Mouse (Mus musculus) gastrocnemius, postnatal 4 days (tissue): ENCODE results near the gene Aurkb. TPM values are rescaled to one million over a fixed set of nuclear protein-coding genes. Genes with fewer than 3 reads are reported as not detected.

Source experiments
- DNase-seq, 2 experiments: peaks; one replicate each; pipeline ENCODE4 v3.0.0; 2021 to 2022; ENCODE audit warnings: low spot score in 2 of 2, mixed read lengths in 2 of 2
- total RNA-seq, 2 experiments: library from RNA; stranded (reverse); gene quantifications; 2 replicates each; pipeline ENCODE4 v1.2.3; 2021

Aurkb gene
- total RNA-seq, 2 experiments from 2014 or later: 25.6 TPM

DNA sequence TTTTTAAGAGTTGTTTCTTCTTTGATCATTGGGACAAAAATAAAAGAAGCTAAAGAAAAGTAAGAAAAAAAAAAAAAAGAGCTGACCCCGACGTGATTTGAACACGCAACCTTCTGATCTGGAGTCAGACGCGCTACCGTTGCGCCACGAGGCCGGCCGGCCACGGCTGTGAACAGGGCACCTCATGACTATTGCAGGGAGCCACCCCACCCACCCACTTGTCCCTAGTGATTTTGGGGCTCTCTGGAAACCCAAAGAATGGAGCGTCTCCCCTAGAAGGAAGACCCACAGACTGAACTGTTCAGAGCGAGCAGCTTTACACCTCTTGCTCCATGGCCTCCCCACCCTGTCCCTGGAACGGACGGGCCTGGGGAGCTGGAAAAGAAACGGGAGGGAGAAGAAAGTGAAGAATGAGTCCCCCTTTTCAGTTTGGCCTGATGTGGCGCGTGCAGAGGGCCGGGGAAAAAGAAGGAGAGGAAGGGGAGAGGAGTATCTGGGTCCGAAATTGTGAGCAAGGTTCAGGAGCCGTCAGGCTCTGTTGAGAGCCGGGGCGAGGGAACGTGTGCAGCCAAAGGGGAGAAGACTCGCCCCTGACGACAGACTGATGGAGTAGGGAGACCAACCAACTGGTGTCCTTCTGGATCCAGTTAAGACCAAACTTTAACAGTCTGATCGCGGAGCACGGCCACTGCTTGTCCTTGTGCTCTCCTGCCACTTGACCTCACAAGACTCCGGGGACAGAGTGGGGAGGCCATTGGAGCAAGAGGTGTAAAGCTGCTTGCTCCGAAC is 18.2 kb downstream of the Aurkb start:
- DNase-seq: peak; percentile 86 to 88

DNA sequence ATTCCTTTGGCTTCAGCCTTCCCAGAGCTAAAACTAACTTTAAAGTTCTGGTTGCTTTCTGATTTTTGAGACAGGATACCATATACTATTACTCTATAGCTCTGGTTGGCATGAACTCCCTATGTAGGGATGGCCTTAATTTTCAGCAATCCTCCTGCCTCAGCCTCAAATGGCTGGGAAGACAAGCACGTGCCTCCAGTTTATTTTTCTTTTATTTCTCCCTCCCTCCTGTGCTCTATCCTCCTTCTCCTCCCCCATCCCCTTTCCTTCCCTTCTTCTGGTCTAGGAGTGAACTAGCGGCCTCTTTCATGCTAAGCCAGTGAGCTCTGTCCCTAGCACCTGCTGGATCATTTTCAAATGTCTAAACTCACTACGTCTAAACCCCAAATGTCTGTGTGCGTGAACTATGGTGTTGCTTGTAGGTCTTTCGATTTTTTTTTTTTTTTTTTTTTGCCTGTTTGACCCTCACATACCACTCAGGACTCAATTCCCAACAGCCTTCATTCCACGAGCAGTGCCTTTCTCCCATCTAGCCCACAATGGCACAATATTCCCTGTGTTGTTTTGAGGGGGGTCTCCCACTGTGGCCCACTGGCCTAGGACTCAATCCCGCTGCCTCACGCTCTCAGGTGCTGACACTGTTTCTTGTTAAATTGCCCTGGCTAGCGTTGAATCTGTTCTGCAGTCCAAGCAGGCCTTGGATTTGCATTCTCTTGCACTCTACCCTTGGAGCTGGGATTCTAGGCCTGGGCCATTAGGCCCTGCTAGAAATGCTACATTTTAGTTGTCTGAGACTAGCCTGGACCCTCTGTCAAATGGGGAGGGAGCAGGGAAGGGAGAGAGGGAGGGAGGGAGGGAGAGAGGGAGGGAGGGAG is 19.0 kb downstream of the Aurkb start:
- DNase-seq: no peak

DNA sequence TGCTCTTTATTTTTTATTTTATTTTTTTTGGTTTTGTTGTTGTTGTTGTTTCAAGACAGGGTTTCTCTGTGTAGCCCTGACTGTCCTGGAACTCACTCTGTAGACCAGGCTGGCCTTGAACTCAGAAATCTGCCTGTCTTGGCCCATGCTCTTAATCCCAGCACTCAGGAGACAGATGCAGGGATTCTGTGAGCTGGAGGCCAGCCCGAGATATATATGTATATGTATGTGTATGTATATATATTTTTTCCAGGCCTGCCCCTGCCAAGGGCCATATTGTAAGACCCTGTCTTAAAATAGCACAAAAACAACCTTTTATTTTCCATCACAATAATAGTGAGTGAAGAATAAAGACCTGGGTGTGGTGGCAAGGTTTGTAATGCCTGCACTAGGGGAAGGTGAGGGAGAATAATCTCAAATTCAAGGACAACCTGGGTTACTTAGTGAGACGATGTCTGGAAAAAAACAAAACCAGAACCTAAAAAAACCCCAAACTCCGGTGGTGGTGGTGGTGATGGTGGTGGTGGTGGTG is 20.0 kb downstream of the Aurkb start:
- no peak for DNase-seq

DNA sequence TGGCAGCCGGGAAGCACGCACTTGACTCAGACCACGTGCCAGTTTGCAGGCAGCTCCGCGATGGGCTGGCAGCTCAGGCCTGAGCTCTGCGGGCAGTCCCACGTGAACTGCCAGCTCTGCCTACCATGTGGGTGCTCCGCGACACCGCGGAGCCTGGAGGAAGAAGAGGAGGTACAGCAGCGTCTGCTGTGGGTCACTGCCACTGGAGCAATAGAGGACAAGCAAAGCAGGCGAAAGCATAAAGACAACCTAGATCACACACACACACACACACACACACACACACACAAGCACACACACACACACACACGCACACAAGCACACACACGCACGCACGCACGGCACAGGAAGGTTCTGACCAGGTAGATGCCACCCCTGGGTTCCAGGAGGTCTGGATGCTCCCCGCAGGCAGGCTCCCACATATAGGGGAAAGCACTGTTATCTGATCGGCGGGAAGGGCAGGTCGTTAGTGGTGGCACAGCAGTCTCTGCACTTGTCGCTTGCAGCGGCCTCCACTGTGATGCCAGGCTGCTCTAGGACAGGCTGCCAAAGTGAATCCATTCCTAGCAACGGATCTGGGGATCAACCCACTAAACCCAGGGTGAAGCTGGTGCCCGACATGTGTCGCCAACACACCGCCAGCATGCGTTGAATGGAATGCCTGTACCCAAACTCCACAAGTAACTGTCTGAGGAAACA is 20.9 kb downstream of the Aurkb start:
- no peak for DNase-seq

DNA sequence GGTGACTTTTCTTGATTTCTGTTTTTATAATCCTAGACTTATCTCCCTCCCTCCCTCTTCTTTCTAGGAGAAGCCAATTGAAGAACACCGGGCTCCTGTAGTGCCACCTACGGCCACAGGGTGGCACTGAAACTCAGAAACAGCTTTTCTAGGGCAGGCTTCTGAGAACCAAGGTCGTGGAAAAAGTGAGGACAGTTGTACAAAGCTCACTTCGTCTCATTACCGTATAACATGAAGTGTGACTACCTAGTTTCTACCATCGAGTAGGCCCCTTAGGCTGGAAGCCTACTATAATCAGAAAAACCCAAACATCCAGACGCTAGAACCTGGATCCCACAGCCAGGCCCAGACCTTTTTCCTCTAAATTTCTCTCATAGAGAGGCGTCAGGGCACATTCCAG is 21.5 kb downstream of the Aurkb start:
- peak; percentile 83 to 85 for DNase-seq

DNA sequence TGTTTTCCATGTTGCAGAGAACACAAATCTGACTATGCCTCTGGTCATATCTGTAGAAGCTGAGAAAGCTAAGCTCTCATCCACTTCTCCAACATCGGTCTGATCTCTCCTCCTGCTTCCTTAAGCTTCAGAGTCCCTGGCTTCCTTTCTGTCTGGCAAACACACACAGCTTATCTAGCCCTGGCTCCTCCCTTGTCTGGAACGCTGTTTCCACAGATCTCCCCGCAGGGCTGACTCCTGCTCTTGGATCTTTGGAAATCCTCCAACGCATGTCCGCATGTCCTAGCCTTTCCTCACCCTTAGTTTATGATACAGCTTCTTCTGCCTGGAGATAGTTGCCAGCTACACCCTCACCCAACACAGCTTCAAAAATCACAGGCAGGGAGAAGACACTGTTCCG is 22.2 kb downstream of the Aurkb start:
- DNase-seq: no peak

DNA sequence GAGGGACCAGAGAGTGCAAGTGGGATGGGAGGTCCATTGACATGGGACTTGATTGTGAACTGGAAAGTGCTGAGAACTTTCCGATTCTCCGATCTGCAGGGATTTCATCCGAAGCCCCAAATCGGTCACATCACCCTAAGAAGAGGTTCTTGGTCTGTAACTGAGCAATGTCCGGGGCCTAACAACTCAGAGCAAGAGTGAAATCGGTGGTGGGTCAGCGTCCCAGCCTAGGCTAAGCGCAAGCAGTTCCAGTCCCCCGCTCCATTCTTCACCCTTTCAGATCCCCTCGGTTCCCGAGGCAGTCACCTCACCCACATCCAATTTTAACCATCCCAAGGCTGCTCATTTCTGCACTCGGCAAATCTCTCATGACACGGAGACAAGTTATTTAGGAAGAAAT is 24.6 kb downstream of the Aurkb start:
- DNase-seq: no peak

DNA sequence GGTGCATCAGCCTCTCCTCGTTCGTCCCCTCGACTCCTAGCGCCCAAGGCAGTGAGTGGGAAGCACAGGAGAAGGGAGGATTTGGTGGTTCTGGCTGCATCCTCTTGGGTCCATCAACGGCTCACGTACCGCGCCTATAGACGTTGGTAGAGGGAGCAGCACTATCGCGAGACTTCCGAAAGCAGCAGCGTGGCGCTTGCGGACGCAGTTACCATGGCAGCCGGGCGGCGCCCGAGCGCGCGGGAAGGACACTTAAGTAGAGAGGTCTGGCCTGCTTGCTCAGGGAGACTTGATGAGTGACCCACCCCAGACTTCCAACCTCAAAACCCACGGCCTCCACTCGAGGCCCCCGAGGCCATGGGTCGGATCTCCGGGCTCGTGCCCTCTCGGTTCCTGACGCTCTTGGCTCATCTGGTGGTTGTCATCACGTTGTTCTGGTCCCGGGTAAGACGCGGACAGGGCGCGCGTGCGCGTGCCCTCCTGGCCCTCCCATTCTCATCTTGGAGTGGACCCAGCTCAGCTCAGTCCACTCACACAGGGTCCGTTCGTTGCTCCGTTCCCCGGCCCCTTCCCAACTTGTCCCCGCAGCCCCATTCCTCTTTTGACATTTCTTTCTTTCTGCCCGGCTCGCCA is 25.3 kb downstream of the Aurkb start, which contains the start of gene Tmem107:
Tmem107 (plus strand) TSS at position 217 of the 633 bp plus-strand sequence.
- DNase-seq: peak; percentile 84 to 96

DNA sequence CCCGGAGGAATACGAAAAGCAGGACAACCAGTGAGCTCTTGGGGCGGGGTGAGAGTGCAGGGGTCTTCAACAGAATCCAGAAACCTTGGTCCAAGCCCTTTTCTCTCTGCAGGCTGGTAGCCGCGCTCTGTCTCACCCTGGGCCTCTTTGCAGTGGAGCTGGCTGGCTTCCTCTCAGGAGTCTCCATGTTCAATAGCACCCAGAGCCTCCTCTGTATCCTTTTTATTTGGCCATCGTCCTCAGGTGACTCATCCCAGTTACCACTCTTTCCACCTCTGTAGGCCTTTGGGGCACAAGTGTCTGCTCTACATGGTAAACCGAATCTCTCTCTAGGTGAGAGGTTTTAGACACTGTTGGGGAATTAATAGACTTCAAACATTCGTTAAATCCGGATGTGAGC is 25.8 kb downstream of the Aurkb start:
- no peak for DNase-seq

DNA sequence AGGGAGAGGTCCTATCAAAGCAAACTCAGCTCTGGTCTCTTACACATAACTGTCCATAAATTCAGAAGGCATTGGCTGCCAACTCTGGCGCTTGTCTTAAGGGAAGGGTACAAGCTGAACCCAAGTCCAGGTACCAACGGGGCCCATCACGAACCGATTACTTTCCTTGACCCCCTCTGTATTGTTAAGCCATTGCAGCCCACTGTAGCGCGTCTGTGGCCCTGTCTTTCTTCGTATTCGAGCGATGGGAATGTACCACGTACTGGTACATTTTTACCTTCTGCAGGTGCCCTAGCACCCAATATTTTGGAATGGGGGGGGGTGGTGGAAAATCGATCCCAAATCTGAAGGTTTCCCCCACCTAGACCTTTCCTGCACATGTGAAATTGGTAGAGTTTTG is 26.8 kb downstream of the Aurkb start:
- DNase-seq: no peak

DNA sequence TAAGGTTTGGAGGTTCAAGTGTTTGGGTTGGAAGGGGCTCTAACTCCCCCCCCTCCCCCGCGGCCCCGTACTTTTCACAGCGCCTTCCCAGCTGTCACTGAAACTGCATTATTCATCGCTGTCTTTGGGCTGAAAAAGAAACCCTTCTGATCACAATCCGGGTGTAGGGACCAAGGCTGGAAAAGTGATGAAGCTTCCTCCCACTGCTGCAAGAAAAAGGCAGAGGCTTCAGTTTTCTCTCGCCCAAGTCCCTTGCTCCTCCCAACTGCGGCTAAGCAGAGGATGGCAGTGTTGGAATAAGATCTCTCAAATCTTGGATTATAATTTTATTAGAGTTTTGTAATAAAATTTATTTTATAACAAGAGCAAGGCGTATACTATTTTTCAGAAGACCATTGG is 27.2 kb downstream of the Aurkb start:
- DNase-seq: no peak

DNA sequence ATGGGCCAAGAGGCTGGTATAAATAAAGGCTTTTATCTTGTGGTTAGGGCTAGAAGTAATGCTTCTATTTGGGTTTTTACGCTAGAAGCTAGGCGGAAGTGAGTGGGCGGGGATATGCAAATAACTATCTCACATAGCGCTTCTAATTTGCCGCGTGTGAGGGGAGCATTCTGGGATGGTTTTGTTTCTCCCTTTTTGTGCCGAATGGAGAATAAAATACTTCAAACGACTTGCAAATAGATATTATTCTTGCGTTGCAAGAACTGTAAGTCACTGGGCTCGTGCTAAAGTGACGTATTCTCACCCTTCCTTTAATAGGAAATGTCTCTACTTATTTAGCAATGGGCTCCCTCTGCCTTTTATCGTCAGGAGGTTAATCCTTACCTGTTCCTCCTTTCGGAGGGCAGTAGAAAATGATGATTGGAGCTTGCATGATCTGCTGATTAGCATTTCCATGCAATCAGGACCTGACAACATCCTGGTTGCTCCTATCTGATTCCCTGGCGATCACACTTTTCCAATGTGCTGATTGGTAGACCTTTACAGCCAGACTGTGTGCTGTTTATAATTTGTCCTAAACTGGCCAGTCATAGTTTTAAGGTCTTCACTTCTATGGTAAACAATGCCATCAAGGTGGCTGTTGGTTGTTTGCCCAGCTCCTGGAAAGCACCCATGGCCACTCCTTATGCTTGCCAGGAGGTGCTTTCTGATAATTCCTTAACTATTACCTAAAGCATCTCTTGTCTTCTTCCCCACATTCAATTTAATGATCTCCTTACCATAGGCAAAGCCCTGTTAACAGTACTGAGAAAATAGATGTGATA is 27.8 kb downstream of the Aurkb start:
- peak in 1 of 2 experiments; percentile 81 for DNase-seq

DNA sequence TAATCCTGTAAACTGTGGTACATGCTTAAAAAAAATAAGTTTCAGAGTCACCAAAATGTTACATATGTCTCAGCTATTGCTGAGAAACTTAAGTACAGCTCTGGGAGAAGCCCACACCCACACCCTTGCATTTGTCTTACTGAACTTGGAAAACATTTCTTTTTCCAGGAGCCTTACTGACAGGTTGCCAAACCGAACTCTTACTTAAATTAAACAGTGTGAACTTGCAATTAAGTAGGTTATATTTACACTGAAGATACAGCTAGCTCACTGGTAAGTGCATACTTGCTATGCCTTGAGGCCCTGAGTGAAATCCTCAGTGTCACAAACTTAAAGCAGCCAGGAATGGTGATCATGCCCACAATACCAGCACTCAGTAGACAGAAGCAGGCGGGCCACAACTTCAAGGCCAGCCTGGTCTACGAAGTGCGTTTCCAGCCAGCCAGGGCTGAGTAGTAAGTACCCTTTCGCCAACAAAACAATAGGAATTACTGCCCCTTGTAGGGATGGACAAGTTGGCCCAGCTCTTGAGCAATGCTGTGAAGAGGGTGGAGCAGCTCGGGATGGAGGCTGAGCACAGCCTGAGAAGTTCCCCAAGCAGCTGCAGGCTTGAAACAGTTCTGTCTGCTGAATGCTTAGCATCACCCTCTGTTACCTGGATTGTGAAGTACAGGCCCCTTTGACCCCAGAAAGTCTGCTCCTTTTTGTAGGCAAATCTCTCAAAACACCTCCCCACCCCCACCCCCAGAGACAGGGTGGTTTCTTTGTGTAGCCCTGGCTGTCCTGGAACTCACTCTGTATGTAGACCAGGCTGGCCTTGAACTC is 28.7 kb downstream of the Aurkb start:
- no peak for DNase-seq

DNA sequence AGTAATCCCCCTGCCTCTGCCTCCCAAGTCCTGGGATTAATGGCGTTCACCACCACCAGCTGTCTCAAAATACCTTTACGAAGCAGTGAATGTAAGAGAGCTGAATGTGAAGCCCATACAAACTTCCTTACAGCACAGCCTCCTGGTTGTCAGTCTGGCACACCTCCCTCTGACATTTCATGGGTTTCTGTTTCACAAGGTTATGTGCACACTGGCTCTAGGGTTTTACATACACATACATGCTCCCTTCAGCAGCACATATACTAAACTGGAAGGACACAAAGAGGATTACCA is 29.3 kb downstream of the Aurkb start:
- DNase-seq: no peak

DNA sequence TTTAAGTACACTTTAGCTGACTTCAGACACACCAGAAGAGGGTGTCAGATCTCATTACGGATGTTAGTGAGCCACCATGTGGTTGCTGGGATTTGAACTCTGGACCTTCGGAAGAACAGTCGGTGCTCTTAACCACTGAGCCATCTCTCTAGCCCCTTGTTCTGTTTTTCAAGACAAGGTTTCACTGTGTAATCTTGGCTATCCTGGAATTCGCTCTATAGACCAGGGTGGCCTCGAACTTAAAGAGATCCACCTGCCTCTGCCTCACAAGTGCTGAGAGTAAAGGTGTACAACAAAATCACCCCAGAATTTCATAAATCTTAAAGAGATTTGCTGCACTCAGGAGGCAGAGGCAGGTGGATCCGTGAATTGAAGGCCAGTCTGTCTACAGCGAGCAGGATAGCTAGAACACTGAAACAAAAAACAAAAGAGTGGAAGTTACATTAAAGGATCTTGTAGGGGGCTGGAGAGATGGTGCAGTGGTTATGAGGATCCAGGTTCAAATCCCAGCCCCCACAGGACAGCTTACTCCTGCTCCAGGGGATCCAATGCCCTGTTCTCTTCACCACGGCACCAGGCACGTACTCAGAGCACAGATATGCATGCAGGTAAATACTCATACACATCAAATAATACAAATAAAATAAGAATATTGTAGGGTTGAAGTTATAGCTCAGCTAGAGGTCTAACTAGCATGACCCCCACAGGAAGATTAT is 30.5 kb downstream of the Aurkb start:
- DNase-seq: no peak

DNA sequence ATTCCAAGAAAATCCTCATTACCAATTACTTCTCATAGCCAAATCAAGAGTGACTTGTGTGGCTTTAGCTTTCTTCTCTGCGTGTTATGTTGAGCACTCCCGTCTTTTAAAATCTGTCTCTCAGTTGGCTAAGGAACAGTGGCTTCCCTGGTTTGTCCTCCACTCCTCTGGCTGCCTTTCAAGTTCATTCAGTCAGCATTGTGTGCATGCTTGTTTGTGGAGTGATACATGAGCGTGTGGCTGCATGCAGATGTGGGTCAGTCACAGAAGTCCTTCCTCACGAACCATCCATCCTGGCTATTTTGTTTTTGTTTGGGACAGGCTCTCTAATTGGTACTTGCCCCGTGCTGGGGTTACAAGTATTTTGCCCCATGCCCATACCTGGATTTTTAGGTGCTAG is 31.1 kb downstream of the Aurkb start:
- no peak for DNase-seq

DNA sequence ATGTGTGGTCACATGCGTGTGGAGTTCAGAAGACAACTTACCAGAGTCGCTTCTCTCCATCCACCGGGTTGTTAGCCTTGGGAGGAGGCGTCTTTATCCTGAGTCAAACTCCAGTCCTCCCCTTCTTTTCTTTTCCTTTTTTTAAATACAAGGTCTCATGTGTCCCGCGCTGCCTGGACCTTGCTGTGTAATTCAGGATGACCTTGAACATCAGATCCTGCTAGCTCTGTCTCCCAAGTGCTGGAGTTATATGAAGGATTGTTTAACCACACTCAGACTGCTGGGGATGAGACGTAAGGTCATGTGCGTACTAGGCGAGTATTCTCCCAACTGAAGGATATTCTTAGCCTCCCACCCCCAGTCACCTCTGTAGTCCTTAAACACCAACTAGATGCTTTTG is 31.9 kb downstream of the Aurkb start:
- no peak for DNase-seq

DNA sequence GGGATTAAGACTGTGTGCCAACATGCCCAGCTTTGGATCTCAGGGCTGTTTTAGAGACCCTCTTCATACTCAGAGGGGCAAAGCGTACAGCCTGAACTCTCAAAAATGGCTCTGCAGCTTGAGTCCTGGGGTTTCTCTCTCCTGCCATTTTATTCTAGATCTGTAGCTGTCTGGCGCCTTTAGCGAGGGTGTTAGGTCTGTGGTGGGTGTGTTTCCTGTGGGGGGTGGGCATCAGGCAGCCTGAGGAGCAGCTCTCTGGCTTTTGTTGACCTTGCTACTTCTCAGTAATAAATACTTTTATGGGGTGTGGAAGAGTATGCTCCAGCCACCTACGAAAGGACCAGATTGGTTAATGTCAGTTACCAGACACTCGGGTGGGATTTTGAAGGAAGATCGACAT is 32.6 kb downstream of the Aurkb start:
- DNase-seq: no peak
